Mouse (Mus musculus) ES-Bruce4 (cell line): ENCODE results near the gene Epx. TPM values are rescaled to one million over a fixed set of nuclear protein-coding genes. Genes with fewer than 3 reads are reported as not detected.

ENCODE experiments used
- H3K27ac ChIP-seq: 2 replicates; pipeline ENCODE4 v1.5.1; 2012; ENCODE audit warnings: low read length, inconsistent platforms; ENCODE audit not compliant: insufficient read depth
- H3K27me3 ChIP-seq: 2 replicates; pipeline ENCODE4 v1.6.1; 2012; ENCODE audit warnings: mild to moderate bottlenecking, low read length, inconsistent platforms; ENCODE audit not compliant: control insufficient read depth, poor library complexity, insufficient read depth, severe bottlenecking
- H3K36me3 ChIP-seq: 2 replicates; pipeline ENCODE4 v1.6.1; 2012; ENCODE audit warnings: inconsistent platforms, mild to moderate bottlenecking, low read length, moderate library complexity; ENCODE audit not compliant: control insufficient read depth, poor library complexity, insufficient read depth, severe bottlenecking
- H3K4me1 ChIP-seq: one replicate; pipeline ENCODE4 v1.8.1; 2011; ENCODE audit warnings: low read length; ENCODE audit not compliant: control insufficient read depth, insufficient read depth
- H3K4me3 ChIP-seq: 2 replicates; pipeline ENCODE4 v1.5.1; 2011; ENCODE audit warnings: low read depth, mild to moderate bottlenecking, low read length
- H3K9ac ChIP-seq: 2 replicates; pipeline ENCODE4 v1.6.1; 2012; ENCODE audit warnings: low read depth, mild to moderate bottlenecking, inconsistent platforms; ENCODE audit not compliant: poor library complexity, severe bottlenecking
- H3K9me3 ChIP-seq: replicated peaks from 2 replicates; pipeline ENCODE4 v1.6.1; 2012; ENCODE audit warnings: mild to moderate bottlenecking, low read length, inconsistent platforms; ENCODE audit not compliant: control insufficient read depth, poor library complexity, insufficient read depth, severe bottlenecking
- CTCF ChIP-seq: IDR thresholded peaks from one replicate; pipeline ENCODE4 v1.8.1; 2011; ENCODE audit warnings: low read depth, low read length
- EP300 ChIP-seq: IDR thresholded peaks from 2 replicates; pipeline ENCODE4 v1.6.1; 2011; ENCODE audit warnings: low read depth, low read length; ENCODE audit not compliant: insufficient read depth
- POLR2A ChIP-seq: IDR thresholded peaks from one replicate; pipeline ENCODE4 v1.8.1; 2011; ENCODE audit warnings: low read length; ENCODE audit not compliant: insufficient read depth
- polyA plus RNA-seq: library from polyadenylated mRNA; stranded (reverse); fragments of >200 nt; gene quantifications from 2 replicates; pipeline ENCODE4 v1.2.4, GENCODE M21; 2011; ENCODE audit warnings: low read depth; ENCODE audit not compliant: missing spikeins, insufficient read depth, insufficient read length

The Epx gene
- polyA plus RNA-seq: not detected in 2 replicates

- TF ChIP-seq POLR2A (no peak), EP300 (no peak), CTCF (no peak)
Measured at GRCm38 (mm10) chr11:87875436-87875835, at the start of gene Epx. Epx (minus strand) TSS chr11:87875536.

GRCm38 (mm10) chr11:87920966-87921365, 45.6 kb upstream of the Epx start, which contains the start of gene Olfr464:
Olfr464 (minus strand) TSS chr11:87920967.
- H3K9me3 ChIP-seq: no peaks in the 10 kb centered on the region
- no peaks in the 10 kb centered on the region for H3K36me3 ChIP-seq
- TF ChIP-seq EP300 (no peak), CTCF (no peak), POLR2A (no peak)
- no peak within 1 kb of the TSS for H3K9ac ChIP-seq
- no peak within 1 kb of the TSS for H3K27ac ChIP-seq
- H3K4me3 ChIP-seq: no peak within 1 kb of the TSS
- no peaks in the 10 kb centered on the region for H3K4me1 ChIP-seq
- no peaks in the 10 kb centered on the region for H3K27me3 ChIP-seq

More at GRCm38 (mm10) chr11:87875436-87875835, at the start of gene Epx:
- Histone ChIP-seq H3K36me3 (no peaks in the 10 kb centered on the region), H3K9ac (no peak within 1 kb of the TSS), H3K4me3 (no peak within 1 kb of the TSS), H3K27me3 (no peaks in the 10 kb centered on the region), H3K9me3 (no peaks in the 10 kb centered on the region), H3K4me1 (no peaks in the 10 kb centered on the region), H3K27ac (no peak within 1 kb of the TSS)

- H3K36me3 ChIP-seq: no peaks in the 10 kb centered on the region
- no peak for TF ChIP-seq CTCF
- no peak for TF ChIP-seq POLR2A
- no peak for TF ChIP-seq EP300
- no peak overlapping the region for H3K27ac ChIP-seq
- H3K4me3 ChIP-seq: no peak overlapping the region
- no peak overlapping the region for H3K9ac ChIP-seq
- H3K9me3 ChIP-seq: no peaks in the 10 kb centered on the region
- no peaks in the 10 kb centered on the region for H3K27me3 ChIP-seq
- H3K4me1 ChIP-seq: no peaks in the 10 kb centered on the region
Measured at GRCm38 (mm10) chr11:87920301-87920700, 45.0 kb upstream of the Epx start.

- Histone ChIP-seq H3K9me3 (no peaks in the 10 kb centered on the region), H3K27ac (no peak overlapping the region), H3K4me3 (no peak overlapping the region), H3K9ac (no peak overlapping the region), H3K4me1 (no peaks in the 10 kb centered on the region), H3K36me3 (no peaks in the 10 kb centered on the region), H3K27me3 (no peaks in the 10 kb centered on the region; the same call in 1 of the 2 replicates)
- no peak for TF ChIP-seq POLR2A
- TF ChIP-seq EP300: no peak
- TF ChIP-seq CTCF: no peak
Measured at GRCm38 (mm10) chr11:87916005-87916404, 40.7 kb upstream of the Epx start.

GRCm38 (mm10) chr11:87904331-87904730, 29.0 kb upstream of the Epx start:
- Histone ChIP-seq H3K9me3 (no peaks in the 10 kb centered on the region), H3K27me3 (no peaks in the 10 kb centered on the region), H3K36me3 (no peaks in the 10 kb centered on the region), H3K4me3 (no peak overlapping the region), H3K9ac (no peak overlapping the region), H3K4me1 (no peaks in the 10 kb centered on the region), H3K27ac (no peak overlapping the region)
- TF ChIP-seq POLR2A: no peak
- no peak for TF ChIP-seq EP300
- TF ChIP-seq CTCF: no peak

- Histone ChIP-seq H3K27me3 (no peaks in the 10 kb centered on the region), H3K9ac (no peak within 1 kb of the TSS), H3K9me3 (no peaks in the 10 kb centered on the region; the same call in 1 of the 2 replicates), H3K4me1 (no peaks in the 10 kb centered on the region), H3K27ac (no peak within 1 kb of the TSS), H3K4me3 (no peak within 1 kb of the TSS), H3K36me3 (no peaks in the 10 kb centered on the region)
- no peak for TF ChIP-seq CTCF
- no peak for TF ChIP-seq EP300
- no peak for TF ChIP-seq POLR2A
Measured at GRCm38 (mm10) chr11:87897287-87897686, 22.0 kb upstream of the Epx start, which contains the start of gene Olfr463. Olfr463 (minus strand) TSS chr11:87897387.
